Mouse (Mus musculus): ENCODE results near the gene Gga2.

The Gga2 gene

DNA sequence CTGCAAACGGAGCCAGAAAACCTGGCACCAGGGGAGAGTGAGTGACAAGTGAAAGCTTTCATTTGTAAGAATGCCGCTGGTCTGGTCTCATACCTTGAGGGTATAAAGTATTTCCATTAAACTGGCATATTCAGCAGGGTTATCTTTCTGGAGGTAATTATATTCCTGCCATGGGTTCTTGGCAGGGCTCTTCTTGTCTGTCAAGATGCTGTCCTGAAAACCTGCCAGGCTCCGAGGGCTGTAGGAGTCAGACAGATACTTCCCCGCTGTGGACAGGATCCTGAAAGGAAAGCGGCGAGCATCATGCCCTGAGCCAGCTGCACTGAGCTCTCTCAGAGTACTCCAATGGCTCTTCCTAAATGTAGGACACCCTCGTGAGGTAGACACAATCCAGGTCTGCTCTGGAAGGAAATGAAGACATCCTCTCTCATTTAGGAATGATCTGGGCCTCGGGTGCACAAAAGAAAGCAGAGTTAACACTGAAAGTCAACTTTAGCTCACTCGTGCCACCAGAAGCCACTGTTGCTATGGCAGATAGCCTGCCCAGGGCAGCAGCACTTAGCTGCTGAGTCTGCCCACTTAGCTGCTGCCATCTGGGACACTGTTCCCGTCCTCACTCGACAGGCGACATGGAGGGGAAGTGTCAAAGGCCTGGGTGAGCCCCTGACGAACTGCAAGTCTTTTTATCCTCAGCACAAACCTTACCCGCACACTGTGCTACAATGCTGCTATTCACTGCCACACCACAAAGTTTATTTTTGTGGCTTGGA is 84.0 kb downstream of the Gga2 start:
- DNase-seq (ENCODE audit: extremely low spot score), result no peak

Measured in embryo, embryonic 9.5 days (tissue).